Mouse (Mus musculus): ENCODE results near the gene Eml6.
"Not testable (repeated sequence)": the region's sequence is repeated elsewhere in the genome, so short reads cannot be mapped to it uniquely, and the experiment has no call there.

The Eml6 gene

GRCm38 (mm10) chr11:30025835-30026472 lies at the start of gene Eml6:
Gene Eml6, minus strand, starts transcription at chr11:30026033.
- DNase-seq = peak; percentile 97 to 99

GRCm38 (mm10) chr11:30057299-30057698 lies 31.5 kb upstream of the Eml6 start:
- peak in 1 of 2 experiments; percentile 16 for DNase-seq

DNA sequence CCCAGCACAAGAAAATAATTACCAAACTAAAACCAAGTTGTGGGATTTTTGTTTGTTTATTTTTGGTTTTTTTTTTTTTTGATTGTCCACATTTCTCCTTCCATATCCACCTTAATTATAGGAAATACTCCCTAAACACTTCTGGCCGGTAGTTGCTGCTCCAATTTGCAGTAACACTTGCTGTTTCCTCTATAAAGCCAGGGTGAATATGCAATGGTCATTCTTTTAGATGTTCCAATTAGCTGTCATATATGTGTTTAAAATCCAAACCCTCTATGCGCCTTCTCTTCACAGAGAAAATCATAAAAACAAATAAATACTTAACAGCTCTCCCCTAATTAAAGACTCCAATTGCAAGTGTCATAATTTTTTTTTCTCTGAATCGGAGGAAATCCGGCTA lies 689 bp downstream of the Eml6 start:
- DNase-seq = peak in 1 of 2 experiments; percentile 22

DNA sequence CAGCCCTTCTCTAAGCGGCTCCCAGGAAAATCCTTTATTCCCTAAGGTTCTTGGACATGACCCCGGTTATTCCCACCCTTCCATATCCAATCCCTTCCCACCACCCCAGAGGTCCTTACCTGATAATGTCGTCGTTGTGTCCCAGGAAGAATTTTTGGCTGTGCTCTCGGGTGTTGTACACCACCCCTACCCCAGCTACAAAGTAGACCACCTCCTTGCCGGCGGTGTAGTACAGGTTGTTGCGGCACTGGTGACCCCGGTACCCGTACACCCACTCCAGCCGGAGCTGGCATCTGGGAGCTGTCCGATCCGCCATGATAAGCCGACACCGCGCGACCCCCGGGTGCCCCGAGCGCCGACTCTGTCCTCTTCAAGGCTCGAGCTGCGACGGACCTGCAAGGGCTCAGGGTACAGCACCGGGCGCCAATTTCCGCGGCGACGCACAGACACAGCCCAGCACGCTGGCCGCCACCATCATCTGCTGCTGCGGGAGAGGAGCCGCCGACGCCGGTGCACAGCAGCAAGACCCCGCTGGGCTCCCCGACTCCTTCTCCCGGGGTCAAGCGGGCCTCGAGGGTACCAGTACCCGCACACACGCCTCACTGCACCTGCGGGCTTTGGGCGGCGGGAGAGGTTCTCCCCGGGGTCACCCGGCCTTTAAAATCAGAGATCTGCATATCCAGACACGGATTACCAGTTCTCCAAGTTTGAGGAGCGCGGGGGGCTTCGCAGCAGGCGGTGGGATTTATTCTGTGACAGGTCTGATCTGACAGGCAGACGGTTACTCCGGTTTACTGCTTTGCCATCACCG lies 1.4 kb downstream of the Eml6 start:
- DNase-seq = peak; percentile 79 to 81

DNA sequence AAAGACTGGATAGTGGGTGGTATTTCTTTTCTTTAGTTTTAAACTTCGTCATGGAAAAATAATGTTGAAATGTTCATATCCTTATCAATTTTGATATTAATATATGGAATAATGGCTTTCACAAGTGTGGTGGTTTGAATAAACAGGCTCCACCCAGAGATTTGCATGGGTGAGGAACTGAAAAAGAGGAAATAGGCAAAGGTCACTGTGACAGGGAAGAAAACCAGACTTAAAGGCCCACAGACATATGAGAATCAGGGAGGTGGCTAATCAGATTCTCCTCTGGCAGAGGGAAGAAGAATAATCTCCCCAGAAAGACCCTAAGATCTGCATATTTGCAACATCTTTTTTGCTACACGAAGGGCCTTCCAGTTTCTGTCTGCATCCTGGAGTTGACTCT lies 39.6 kb downstream of the Eml6 start:
- no peak for DNase-seq

DNA sequence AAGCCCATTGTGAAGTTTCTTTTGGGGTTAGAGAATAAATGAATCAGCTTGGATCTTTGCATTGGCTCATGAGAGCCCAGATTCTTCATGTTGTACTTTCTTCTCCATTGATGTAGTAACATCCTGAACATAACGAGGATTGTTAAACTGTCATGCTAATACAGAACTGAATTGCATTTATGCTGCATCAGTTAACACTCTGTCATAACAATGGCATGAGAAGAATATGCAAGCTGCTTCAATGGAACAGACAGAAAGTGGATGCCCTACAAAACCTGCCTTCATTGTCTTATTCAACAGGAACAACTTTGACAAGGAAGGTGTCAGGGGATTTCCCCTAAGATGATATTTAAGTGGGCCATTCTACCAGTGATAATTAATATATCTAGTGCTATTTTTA lies 57.0 kb downstream of the Eml6 start:
- DNase-seq = no peak

DNA sequence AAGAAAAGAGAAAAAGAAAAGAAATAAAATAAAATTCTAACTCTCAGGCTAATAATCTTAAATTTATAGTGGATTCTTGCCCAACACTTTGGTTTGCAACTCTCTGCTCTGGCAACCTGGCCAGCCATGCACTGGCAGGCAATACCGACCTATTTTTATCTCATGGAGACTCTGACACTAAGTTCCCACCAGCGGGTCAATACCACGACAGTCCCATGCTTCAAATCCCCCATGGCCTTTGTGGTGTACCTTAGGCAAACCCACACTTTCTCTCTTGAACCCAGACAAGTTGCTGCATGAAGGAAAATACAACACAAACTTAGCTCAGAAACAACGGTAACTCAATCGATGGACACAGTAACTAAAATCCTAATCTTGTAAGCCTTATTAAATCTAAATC lies 66.5 kb downstream of the Eml6 start:
- no peak for DNase-seq

DNA sequence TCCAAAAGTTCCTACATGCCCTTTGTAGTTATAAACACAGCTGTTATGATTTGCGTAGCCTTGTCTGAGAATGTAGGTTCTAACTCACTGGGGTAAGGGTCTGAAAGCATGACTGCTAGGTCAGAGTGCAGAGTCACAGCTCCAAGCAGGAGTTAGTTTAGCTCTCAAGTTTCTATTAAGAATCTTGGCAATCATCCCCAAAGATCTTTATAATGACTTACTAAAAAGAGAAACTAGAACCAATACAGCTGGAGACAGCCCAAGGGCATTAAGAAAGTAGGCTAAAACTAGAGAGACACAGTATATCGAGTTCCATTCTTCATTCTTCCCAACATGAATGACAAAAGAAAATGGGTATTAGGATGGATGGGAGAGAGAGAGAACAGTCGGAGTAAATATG lies 81.2 kb downstream of the Eml6 start:
- DNase-seq = no peak

DNA sequence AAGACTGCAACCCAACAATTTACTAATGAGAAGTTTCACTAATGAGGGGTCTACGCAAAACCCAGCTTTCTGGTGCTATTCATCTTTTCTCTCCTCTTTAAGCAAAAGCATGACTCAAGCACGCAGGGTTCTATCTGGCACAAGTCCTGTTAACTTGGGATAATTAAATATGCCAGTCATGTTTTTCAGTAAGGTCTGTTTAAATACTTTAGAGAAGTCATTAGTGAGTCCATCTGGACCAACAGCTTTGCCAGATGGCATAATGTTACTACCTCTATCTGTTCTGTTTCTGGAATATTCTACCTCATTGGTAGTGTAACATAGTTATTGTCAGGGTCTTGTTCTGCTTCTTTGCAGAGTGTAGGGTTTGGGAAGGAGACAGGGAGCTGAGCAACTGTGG lies 101.5 kb downstream of the Eml6 start:
- DNase-seq = peak; percentile 25 to 28

DNA sequence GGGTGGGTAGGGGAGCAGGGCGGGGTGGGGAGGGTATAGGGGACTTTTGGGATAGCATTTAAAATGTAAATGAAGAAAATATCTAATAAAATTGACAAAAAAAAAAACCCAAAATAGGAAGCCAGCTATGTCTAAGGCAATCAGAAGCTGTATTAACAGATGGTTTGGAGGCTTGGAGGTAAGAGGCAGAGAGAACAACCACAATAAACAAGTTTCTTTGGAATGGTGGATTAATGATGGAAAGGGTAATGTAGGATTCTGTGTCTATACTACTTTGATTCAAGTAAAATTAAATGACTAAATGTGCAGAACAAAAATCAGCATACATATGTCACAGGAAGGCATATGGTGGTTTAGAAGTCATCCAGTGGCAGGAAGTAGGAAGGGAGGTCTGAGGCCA lies 102.0 kb downstream of the Eml6 start:
- no peak for DNase-seq

- DNase-seq = peak; percentile 23 to 39
Observed at GRCm38 (mm10) chr11:29913180-29913579, 112.7 kb downstream of the Eml6 start.

DNA sequence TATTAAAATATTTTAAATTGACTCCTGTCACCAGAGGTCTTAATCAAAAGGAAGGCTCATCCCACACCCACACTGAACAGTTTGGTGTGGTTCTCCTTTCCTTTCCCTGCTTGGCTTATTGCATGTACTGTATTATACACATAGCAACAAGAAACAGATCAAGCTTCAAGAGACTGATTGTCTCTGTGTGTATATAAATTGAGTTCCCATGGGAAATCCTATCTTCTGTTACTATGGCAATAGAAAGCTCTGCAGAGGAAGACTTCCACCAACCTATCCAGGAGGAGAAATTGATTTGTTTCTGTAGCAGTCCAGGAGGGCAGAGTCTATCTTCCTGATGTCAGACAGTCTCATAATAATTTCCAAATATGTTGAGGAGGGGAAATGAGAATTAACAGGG lies 116.5 kb downstream of the Eml6 start:
- DNase-seq = no peak

DNA sequence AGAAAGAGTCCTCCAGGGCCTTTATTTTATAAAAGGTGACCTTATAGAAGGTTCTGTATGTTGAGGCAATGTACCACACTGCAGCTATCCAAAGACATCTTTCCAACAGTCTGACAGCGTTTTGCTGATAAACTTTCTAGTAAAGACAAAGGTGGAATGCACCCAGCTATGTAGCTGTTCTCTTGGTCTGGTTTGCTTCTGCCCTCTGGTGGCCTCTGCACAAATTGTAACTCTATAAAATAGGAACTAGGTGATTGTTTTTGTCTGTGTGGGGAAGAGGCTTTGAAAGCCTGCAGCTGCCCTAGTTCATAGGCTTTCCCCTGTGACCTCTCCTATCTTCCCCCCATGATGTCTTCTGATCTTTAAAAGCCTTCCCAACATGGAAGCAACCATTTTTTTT lies 140.7 kb downstream of the Eml6 start:
- peak; percentile 77 to 81 for DNase-seq

- no peak for DNase-seq
Observed at GRCm38 (mm10) chr11:29884355-29884754, 141.5 kb downstream of the Eml6 start.

- DNase-seq = no peak
Observed at GRCm38 (mm10) chr11:29883024-29883423, 142.8 kb downstream of the Eml6 start.

- DNase-seq = no peak
Observed at GRCm38 (mm10) chr11:29879641-29880040, 146.2 kb downstream of the Eml6 start.

- DNase-seq = no peak
Observed at GRCm38 (mm10) chr11:29877981-29878380, 147.9 kb downstream of the Eml6 start.

- no peak for DNase-seq
Observed at GRCm38 (mm10) chr11:29877280-29877679, 148.6 kb downstream of the Eml6 start.

DNA sequence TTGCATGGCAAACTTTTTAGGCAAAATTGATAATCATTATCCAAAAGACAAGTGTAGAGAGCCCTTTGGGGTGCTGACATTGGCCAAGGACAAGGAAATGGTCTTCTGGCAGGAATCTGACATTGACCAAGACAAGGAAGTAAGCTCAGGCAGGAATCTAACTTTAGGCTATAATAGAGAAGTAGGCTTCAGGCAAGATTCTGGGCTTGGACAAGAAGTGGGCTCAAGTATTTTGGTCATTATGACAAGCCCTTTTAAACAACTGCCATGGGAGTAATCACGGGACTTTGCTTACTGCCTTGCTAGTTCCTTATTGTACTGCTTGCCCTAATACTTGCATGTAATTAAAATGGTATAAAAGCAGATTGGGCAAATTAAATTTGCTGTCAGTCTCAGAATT lies 151.1 kb downstream of the Eml6 start:
- not testable (repeated sequence) for DNase-seq

- DNase-seq = no peak
Observed at GRCm38 (mm10) chr11:29870174-29870573, 155.7 kb downstream of the Eml6 start.

DNA sequence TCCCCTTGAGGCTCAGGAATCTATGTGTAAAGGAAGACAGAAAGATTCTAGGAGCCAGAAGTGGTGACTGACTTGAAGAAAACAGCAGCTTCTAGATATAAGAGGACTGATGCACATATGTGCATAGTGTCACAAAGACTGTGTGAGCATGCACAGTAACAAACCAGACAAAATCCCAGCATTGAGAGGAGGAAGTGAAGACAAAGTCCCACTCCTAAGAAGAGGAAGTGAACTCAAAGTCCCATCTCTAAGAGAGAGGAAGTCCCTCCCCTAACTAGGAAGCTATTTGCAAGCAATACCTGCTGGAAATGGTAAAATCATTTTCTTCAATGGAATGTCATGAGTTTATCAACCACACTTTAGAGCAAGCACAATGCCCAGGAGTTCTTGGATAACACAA lies 161.6 kb downstream of the Eml6 start:
- DNase-seq = no peak

DNA sequence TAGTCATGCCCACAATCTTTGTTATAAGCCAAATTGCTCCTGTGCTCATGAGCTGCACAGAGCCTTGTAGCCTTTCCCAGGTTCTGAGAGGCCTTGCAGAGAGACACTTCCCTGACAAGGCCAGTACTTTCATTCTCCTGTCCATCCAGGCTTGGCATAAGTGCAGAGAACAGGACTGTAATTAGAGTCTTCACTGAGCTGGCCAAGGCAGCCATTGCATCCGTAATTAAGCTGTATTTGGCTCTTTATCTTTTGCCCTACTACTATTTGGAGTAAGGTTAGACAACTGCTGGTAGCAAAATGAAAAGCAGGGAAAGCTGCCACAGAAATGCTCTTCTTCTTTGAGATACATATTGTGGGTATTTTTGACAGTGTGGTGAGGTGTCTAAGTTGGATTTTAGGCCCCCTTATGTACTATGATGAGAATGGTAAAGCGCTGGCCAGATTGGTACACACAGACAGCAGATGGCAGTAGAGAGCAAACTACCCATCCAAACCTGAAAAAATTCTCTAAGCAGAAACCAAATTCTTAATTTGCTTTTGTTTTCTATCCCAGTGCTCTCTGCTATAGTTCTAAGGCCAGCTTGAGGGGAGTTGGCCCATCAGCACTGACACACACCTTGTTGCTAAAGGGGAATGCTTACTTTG lies 164.0 kb downstream of the Eml6 start:
- peak; percentile 72 to 80 for DNase-seq

GRCm38 (mm10) chr11:29861040-29861439 lies 164.8 kb downstream of the Eml6 start:
- DNase-seq = no peak

Data from cerebellum, postnatal 10 days (tissue).